Mouse (Mus musculus): Measurements from ENCODE around the gene Ncf4. TPM values are rescaled to one million over a fixed set of nuclear protein-coding genes. Genes with fewer than 3 reads are reported as not detected.

Gene Ncf4
- polyA plus RNA-seq, 1 experiment from 2014 or later, result 1.1 TPM

DNA sequence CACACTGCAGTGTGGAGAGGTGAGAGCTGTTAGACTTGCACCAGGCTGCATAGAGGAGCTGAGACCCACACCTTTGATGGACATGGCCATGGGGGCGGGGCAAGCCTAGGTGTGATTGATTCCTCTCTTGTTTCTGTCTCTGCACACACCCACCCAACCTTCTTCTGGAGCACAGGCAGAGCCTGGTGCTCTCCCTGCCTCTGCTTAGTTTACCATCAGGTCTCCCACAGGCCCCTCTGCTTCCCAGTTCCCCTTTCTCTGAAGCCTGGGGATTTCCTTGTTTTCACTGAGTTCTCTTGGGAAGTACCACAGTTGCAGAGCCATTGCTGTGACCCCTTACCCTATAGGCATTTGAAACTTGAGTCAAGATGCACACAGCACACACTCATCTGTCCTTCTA, 54.0 kb downstream of the Ncf4 start:
- 80% methylated on average over 1 of the region's 1 CpGs for WGBS
- Histone ChIP-seq H3K9ac (replicated peaks) (no peak overlapping the region), H3K4me2 (replicated peaks) (no peak overlapping the region), H3K9me3 (no peaks in the 10 kb centered on the region), H3K4me3 (no peak overlapping the region), H3K36me3 (no peaks in the 10 kb centered on the region), H3K27ac (replicated peaks) (no peak overlapping the region), H3K4me1 (no peaks in the 10 kb centered on the region), H3K27me3 (no peaks in the 10 kb centered on the region)
- no peak for ATAC-seq (replicated peaks)

GRCm38 (mm10) chr15:78299641-78300040, 55.0 kb downstream of the Ncf4 start:
- H3K27ac ChIP-seq (replicated peaks), result no peak overlapping the region
- ATAC-seq (replicated peaks), result no peak
- H3K4me1 ChIP-seq, result no peaks in the 10 kb centered on the region
- H3K36me3 ChIP-seq, result no peaks in the 10 kb centered on the region
- H3K27me3 ChIP-seq, result no peaks in the 10 kb centered on the region
- H3K4me3 ChIP-seq, result no peak overlapping the region
- H3K9ac ChIP-seq (replicated peaks), result no peak overlapping the region
- no peaks in the 10 kb centered on the region for H3K9me3 ChIP-seq
- WGBS, result 74% methylated on average over 3 of the region's 3 CpGs
- H3K4me2 ChIP-seq (replicated peaks), result no peak overlapping the region

DNA sequence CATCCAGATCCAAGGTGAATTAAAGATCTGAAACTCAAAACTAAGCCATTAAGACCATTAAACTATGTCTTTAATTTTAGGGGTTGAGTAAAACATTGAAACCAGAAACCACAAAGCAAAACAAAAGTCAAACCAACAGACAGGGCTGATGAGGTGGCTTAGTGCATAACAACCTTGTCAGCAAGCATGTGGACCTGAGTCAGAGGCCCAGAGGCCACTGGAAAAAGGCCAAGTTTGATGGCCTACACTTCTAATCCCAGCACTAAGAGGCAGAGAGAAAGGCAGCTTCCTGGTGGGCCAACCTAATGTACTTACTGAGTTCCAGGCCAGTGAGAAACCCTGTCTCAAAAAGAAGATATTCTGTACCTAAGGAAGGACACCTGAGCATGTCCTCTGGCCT, 56.2 kb downstream of the Ncf4 start:
- Histone ChIP-seq H3K27me3 (no peaks in the 10 kb centered on the region), H3K4me2 (replicated peaks) (no peak overlapping the region), H3K9ac (replicated peaks) (no peak overlapping the region), H3K36me3 (no peaks in the 10 kb centered on the region), H3K4me3 (no peak overlapping the region), H3K9me3 (no peaks in the 10 kb centered on the region), H3K4me1 (no peaks in the 10 kb centered on the region), H3K27ac (replicated peaks) (no peak overlapping the region)
- ATAC-seq (replicated peaks), result no peak

DNA sequence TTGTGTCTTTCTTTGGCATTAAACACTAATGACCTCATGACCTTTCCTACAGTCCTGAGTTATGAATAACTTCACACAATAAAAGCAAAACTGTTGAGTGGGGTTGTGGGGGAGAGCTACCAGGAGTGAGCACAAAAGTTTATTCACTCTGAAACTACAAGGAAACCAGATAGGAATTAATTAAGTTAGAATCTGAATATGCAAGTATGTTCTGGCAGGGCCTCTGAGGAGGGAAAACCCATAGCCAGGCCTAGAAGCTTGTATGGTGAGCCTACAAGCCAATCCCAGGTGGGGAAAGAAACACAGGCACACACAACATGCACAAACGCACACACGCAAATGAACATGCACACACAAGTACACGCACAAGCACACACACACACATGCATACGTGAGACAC, 58.1 kb downstream of the Ncf4 start:
- Histone ChIP-seq H3K4me1 (no peaks in the 10 kb centered on the region), H3K4me3 (no peak overlapping the region), H3K9me3 (no peaks in the 10 kb centered on the region), H3K36me3 (no peaks in the 10 kb centered on the region), H3K4me2 (replicated peaks) (no peak overlapping the region), H3K9ac (replicated peaks) (no peak overlapping the region), H3K27me3 (no peaks in the 10 kb centered on the region), H3K27ac (replicated peaks) (no peak overlapping the region)
- ATAC-seq (replicated peaks), result no peak
- WGBS, result 92% methylated on average over 4 of the region's 4 CpGs

- WGBS, result 86% methylated on average over 6 of the region's 6 CpGs
- Histone ChIP-seq H3K9ac (replicated peaks) (no peak overlapping the region), H3K27me3 (no peaks in the 10 kb centered on the region), H3K4me1 (no peaks in the 10 kb centered on the region), H3K36me3 (no peaks in the 10 kb centered on the region), H3K27ac (replicated peaks) (no peak overlapping the region), H3K4me2 (replicated peaks) (no peak overlapping the region), H3K9me3 (no peaks in the 10 kb centered on the region), H3K4me3 (no peak overlapping the region)
- ATAC-seq (replicated peaks), result no peak
Observed at GRCm38 (mm10) chr15:78303665-78304233, 59.1 kb downstream of the Ncf4 start.

- Histone ChIP-seq H3K36me3 (no peaks in the 10 kb centered on the region), H3K4me2 (replicated peaks) (no peak within 1 kb of the TSS), H3K4me3 (no peak within 1 kb of the TSS), H3K9ac (replicated peaks) (no peak within 1 kb of the TSS), H3K9me3 (no peaks in the 10 kb centered on the region), H3K27ac (replicated peaks) (no peak within 1 kb of the TSS), H3K4me1 (no peaks in the 10 kb centered on the region), H3K27me3 (no peaks in the 10 kb centered on the region)
- no peak for ATAC-seq (replicated peaks)
- 88% methylated on average over 10 of the region's 10 CpGs for WGBS
Observed at GRCm38 (mm10) chr15:78305341-78305933, 60.8 kb downstream of the Ncf4 start, which contains the start of gene Csf2rb2. Gene Csf2rb2 (minus strand): TSS chr15:78305721.

DNA sequence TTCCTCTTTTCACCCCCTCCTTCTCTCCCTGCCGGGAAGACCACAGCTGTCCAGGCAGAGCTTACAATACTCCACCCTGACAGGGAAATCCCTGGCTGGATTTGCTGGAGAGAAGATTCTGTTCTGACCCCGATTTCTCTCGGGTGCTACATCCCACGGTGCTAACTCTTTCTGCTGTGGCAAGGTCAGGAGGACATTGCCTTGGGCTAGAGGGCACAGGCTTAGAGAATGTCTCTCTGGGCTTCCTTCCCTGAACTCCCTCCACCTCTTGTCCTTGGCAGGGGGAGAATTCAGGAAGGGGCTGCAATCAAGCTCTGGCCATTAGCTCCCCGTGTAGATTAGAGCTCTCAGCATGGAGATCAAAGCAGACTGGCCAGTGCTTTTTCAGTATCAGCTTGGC, 65.3 kb downstream of the Ncf4 start:
- H3K4me2 ChIP-seq (replicated peaks), result no peak overlapping the region
- no peaks in the 10 kb centered on the region for H3K27me3 ChIP-seq
- no peaks in the 10 kb centered on the region for H3K9me3 ChIP-seq
- no peaks in the 10 kb centered on the region for H3K36me3 ChIP-seq
- 55% methylated on average over 5 of the region's 5 CpGs for WGBS
- no peak overlapping the region for H3K27ac ChIP-seq (replicated peaks)
- H3K9ac ChIP-seq (replicated peaks), result no peak overlapping the region
- no peak for ATAC-seq (replicated peaks)
- no peak overlapping the region for H3K4me3 ChIP-seq
- no peaks in the 10 kb centered on the region for H3K4me1 ChIP-seq

DNA sequence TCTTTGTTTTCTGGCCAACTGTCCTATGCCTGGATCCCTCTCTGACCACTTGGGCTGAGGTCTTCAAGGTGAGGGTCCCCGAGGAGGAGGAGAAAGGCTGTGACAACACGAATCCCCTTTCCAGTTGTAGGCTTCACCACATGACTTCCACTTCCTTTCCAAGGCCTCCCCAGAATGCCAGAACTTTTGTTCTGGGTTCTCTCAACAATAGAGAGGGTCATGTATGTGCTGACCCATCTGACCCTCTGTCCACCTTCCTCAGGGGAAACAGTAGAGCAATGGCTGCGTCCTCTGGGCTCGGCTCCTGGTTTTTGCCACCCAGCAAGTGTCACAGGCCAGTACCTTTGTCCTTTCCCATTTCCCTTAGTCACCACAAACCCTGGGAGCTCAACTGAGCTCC, 66.4 kb downstream of the Ncf4 start:
- no peak overlapping the region for H3K4me2 ChIP-seq (replicated peaks)
- no peak for ATAC-seq (replicated peaks)
- H3K36me3 ChIP-seq, result no peaks in the 10 kb centered on the region
- H3K27ac ChIP-seq (replicated peaks), result no peak overlapping the region
- no peak overlapping the region for H3K4me3 ChIP-seq
- H3K9me3 ChIP-seq, result no peaks in the 10 kb centered on the region
- H3K9ac ChIP-seq (replicated peaks), result no peak overlapping the region
- WGBS, result 77% methylated on average over 4 of the region's 4 CpGs
- no peaks in the 10 kb centered on the region for H3K4me1 ChIP-seq
- H3K27me3 ChIP-seq, result no peaks in the 10 kb centered on the region

Small RNA genes lying within 50 kb of the gene (microRNA-seq; reads per million reads assigned to microRNA genes)
- gene Mir7676-1, result not detected

Other genes with a start within 250 kb of the Ncf4 start
- 7.0 and 7.6 TPM in 2 replicates for gene Cacng2, start 124.8 kb upstream of the Ncf4 start, polyA plus RNA-seq (2015; fragmentation: Nextera tagmentation; extraction: Ambion mirVana)
- 118 and 120 TPM in 2 replicates for gene Ift27, start 70.7 kb upstream of the Ncf4 start, polyA plus RNA-seq (2015; fragmentation: Nextera tagmentation; extraction: Ambion mirVana)
- not detected in 2 replicates for gene Pvalb, start 38.4 kb upstream of the Ncf4 start, polyA plus RNA-seq (2015; fragmentation: Nextera tagmentation; extraction: Ambion mirVana)
- gene Csf2rb2, start 60.9 kb downstream of the Ncf4 start, polyA plus RNA-seq (2015; fragmentation: Nextera tagmentation; extraction: Ambion mirVana), result 0.08 and 0.15 TPM in 2 replicates
- gene Csf2rb, start 81.0 kb downstream of the Ncf4 start, polyA plus RNA-seq (2015; fragmentation: Nextera tagmentation; extraction: Ambion mirVana), result 0.32 and 0.75 TPM in 2 replicates
- not detected in 2 replicates for gene Tex33, start 151.1 kb downstream of the Ncf4 start, polyA plus RNA-seq (2015; fragmentation: Nextera tagmentation; extraction: Ambion mirVana)
- gene Tst, start 161.1 kb downstream of the Ncf4 start, polyA plus RNA-seq (2015; fragmentation: Nextera tagmentation; extraction: Ambion mirVana), result 23.7 and 24.6 TPM in 2 replicates
- 4.1 and 5.3 TPM in 2 replicates for gene Mpst, start 161.6 kb downstream of the Ncf4 start, polyA plus RNA-seq (2015; fragmentation: Nextera tagmentation; extraction: Ambion mirVana)
- 123 and 132 TPM in 2 replicates for gene Kctd17, start 183.8 kb downstream of the Ncf4 start, polyA plus RNA-seq (2015; fragmentation: Nextera tagmentation; extraction: Ambion mirVana)
- gene Tmprss6, start 223.8 kb downstream of the Ncf4 start, polyA plus RNA-seq (2015; fragmentation: Nextera tagmentation; extraction: Ambion mirVana), result 0.11 and 0.34 TPM in 2 replicates

All from forebrain, embryonic 15.5 days (tissue).